Mouse (Mus musculus): ENCODE data around the gene Slc4a1ap.
"Not testable (repeated sequence)": the region's sequence is repeated elsewhere in the genome, so short reads cannot be mapped to it uniquely, and the experiment has no call there.

Gene Slc4a1ap

GRCm38 (mm10) chr5:31566457-31566856 lies 39.7 kb downstream of the Slc4a1ap start:
- no peak for DNase-seq (ENCODE audit: extremely low read depth, low read depth, low spot score)

GRCm38 (mm10) chr5:31567951-31568657 lies 41.3 kb downstream of the Slc4a1ap start:
- DNase-seq (ENCODE audit: extremely low read depth, low read depth, low spot score) = no peak

- no peak for DNase-seq (ENCODE audit: extremely low read depth, low read depth, low spot score)
Measured at GRCm38 (mm10) chr5:31571023-31571608, 44.3 kb downstream of the Slc4a1ap start.

- no peak for DNase-seq (ENCODE audit: extremely low read depth, low read depth, low spot score)
Measured at GRCm38 (mm10) chr5:31573722-31574121, 46.9 kb downstream of the Slc4a1ap start.

GRCm38 (mm10) chr5:31576539-31576975 lies 49.8 kb downstream of the Slc4a1ap start:
- no peak for DNase-seq (ENCODE audit: extremely low read depth, low read depth, low spot score)

GRCm38 (mm10) chr5:31581263-31581662 lies 54.5 kb downstream of the Slc4a1ap start:
- no peak for DNase-seq (ENCODE audit: extremely low read depth, low read depth, low spot score)

- no peak for DNase-seq (ENCODE audit: extremely low read depth, low read depth, low spot score)
Measured at GRCm38 (mm10) chr5:31581932-31582331, 55.1 kb downstream of the Slc4a1ap start.

GRCm38 (mm10) chr5:31583261-31583660 lies 56.5 kb downstream of the Slc4a1ap start:
- no peak for DNase-seq (ENCODE audit: extremely low read depth, low read depth, low spot score)

GRCm38 (mm10) chr5:31585526-31585925 lies 58.7 kb downstream of the Slc4a1ap start:
- no peak for DNase-seq (ENCODE audit: extremely low read depth, low read depth, low spot score)

- DNase-seq (ENCODE audit: extremely low read depth, low read depth, low spot score) = no peak
Measured at GRCm38 (mm10) chr5:31588016-31588415, 61.2 kb downstream of the Slc4a1ap start.

- DNase-seq (ENCODE audit: extremely low read depth, low read depth, low spot score) = not testable (repeated sequence)
Measured at GRCm38 (mm10) chr5:31588672-31589071, 61.9 kb downstream of the Slc4a1ap start.

GRCm38 (mm10) chr5:31589711-31590319 lies 63.0 kb downstream of the Slc4a1ap start:
- DNase-seq (ENCODE audit: extremely low read depth, low read depth, low spot score) = no peak

GRCm38 (mm10) chr5:31591122-31591521 lies 64.3 kb downstream of the Slc4a1ap start:
- no peak for DNase-seq (ENCODE audit: extremely low read depth, low read depth, low spot score)

- DNase-seq (ENCODE audit: extremely low read depth, low read depth, low spot score) = no peak
Measured at GRCm38 (mm10) chr5:31595868-31596267, 69.1 kb downstream of the Slc4a1ap start.

- DNase-seq (ENCODE audit: extremely low read depth, low read depth, low spot score) = no peak
Measured at GRCm38 (mm10) chr5:31596481-31597429, 70.0 kb downstream of the Slc4a1ap start, which contains the start of gene Mrpl33. Mrpl33 (plus strand) TSS chr5:31596935.

- no peak for DNase-seq (ENCODE audit: extremely low read depth, low read depth, low spot score)
Measured at GRCm38 (mm10) chr5:31597430-31597944, 70.7 kb downstream of the Slc4a1ap start.

GRCm38 (mm10) chr5:31598121-31598520 lies 71.3 kb downstream of the Slc4a1ap start:
- DNase-seq (ENCODE audit: extremely low read depth, low read depth, low spot score) = no peak

- DNase-seq (ENCODE audit: extremely low read depth, low read depth, low spot score) = no peak
Measured at GRCm38 (mm10) chr5:31598579-31598978, 71.8 kb downstream of the Slc4a1ap start.

GRCm38 (mm10) chr5:31599161-31599560 lies 72.4 kb downstream of the Slc4a1ap start:
- DNase-seq (ENCODE audit: extremely low read depth, low read depth, low spot score) = no peak

GRCm38 (mm10) chr5:31601162-31601722 lies 74.4 kb downstream of the Slc4a1ap start:
- no peak for DNase-seq (ENCODE audit: extremely low read depth, low read depth, low spot score)
